Mouse (Mus musculus): ENCODE data around the gene Nr2c2ap.

The Nr2c2ap gene

DNA sequence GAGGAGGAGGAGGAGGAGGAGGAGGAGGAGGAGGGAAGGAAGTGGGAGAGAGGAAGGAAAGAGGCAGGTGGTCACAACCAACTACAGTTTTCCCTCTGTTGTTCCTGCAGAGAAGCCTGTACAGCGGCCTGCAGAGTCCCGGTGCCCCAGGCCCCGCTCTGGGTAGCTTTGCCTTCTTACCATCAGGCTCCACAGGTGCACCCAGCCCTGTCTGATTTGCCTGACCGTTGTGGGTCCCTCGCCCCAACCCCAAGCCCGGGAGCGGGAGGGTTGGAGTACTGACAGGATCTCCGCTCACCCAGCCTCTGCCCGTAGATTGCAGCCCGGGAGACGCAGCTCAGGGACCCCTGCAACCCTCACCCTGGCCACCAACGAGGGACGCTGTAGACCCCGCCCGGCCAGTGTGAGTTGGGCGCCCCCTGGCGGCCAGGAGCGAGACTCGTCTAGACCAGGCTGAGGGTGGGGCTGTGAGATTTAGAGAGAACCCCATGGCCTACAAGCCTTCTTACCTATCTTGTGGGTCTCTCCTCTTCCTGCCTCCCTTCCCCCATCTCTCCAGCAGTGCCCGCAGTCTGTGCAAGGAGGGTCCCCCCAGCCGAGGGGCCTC, 35.5 kb downstream of the Nr2c2ap start:
- DNase-seq = peak; percentile 76

DNA sequence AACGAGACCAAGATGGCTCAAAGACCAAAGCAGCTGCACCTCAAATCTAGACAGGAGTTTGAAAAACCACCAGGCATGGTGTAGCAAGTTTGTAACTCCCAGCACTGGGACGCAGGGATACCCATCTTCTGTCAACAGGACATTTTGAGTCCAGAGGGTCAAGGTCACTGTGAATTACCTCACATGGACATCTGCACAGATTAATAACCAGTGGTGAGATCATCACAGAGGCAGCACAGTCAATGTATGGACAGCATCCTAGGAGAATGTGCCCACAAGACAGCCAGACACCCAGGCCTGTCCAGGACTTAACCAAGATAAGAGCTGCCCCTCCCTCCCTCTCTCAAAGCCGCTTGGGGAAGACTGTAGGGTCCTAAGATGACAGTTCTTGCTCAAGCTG, 39.0 kb downstream of the Nr2c2ap start:
- DNase-seq = no peak

DNA sequence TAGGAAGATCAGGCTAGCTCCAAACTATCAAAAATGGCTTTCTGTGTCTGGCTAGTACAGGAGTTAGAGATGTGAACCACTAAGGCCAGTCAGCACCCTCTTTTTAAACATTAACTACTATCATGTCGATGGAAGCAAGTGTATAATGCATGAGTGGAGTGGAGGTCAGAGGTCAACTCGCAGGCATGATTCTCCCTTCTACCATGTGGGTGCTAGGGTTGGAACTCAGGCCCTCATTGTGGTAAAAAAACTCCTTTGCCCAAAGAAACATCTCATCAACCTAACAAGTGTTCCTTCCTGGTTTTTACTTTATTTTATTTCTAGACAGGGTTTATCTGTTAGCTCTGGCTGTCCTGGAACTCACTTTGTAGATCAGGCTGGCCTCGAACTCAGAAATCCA, 39.6 kb downstream of the Nr2c2ap start:
- DNase-seq = no peak

DNA sequence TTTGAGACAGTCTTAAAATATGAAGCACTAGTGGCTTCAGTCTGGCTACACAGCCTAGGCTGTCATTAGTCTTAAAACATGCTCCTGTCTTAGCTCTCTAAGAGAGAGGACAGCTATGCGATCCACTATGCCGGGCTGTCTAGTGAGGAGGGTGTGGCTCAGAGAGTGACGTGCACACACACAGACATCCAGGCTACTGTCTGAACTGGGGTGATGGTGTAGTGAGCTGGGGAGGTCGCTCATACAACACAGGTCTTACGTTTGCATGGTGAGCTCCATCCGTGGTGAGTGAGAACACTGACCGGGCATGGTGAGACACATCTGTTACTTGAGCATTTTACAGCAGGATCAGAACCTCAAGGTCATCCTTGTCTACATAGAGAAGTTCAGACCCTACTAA, 40.1 kb downstream of the Nr2c2ap start:
- DNase-seq = no peak

DNA sequence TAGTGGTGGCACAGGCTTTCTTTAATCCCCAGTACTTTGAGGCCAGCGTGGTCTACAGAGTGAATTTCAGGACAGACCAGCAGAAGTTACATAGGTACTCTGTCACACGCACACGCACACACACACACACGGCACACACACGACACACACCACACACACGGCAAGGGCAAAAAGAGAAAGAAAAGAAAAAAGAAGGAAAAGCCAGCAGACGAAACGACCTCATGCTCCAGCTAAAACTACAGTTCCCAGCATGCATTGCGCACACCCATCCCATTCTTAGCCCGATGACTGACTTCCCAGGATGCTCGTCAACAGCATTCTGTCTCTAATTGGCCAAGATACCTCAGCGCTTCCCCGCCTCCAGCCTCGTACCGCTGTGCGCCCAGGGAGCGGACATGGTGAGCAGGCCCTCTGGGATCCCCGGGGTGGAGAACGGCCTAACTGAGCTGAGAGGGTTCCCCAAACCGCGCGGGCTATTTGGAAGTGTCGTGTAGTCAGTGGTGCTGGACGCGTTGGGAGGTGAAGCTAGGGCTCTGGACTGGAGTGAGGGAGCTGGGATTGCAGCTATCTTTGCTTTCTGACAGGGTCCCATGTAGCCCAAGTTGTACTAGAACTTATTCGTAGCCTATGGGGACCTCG, 41.0 kb downstream of the Nr2c2ap start, which contains the start of gene Tmem161a:
Tmem161a (plus strand) TSS at position 314 of the 639 bp plus-strand sequence.
- peak; percentile 93 for DNase-seq

DNA sequence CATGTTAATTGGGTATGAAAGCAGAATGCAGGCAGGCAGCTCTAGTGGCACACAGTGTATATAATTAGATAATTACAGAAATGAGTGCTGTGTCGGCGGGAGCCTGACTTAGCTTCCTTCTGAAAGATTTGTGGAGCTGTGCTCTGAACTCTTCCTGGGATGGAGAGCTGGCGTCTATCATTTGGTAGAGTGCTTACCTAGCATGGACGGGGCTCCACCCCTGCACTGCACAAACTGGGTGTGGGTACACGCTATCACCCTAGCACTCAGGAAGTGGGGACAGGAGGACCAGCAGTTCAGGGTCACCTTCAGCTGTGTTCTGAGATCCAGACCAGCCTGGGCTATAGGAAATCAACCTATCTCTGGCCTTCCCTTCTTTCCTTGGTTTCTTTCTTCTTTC, 42.2 kb downstream of the Nr2c2ap start:
- DNase-seq = no peak

DNA sequence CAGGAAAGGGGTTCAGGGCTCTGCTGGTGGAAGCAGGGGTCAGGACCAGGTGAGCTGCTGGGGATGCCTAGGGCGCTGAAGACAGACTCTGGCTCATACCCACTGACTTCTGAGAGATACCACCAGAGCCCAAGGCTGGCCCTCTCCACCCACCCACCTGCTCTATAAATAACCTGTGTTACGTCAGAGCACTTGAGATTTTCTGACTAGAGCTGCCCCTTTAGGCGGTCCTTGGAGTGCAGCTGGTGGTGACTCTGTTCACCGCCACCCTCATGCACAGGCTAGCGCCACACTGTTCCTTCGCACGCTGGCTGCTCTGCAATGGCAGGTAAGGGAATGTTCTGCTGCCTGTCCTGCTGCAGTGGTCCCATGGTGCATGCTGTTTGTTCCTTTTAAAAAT, 42.9 kb downstream of the Nr2c2ap start:
- DNase-seq = no peak

DNA sequence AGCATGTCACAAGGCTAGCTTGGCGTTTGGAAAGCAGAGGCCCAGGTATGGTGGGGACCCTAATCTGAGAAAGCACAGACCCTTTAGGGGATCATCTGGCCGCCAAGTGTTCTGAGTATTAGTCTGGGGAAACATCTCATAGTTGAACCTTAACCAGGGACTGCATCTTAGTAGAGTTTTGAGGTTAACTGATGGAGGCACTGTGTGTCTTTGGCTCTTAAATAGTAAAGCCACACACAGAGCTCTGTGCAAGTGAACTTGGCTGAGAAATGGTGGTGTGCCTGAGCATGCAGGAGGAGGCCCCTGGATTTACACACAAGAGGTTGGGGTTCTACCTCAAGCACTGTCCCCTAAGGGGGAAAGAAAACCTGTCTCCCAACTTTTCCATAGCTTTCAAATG, 47.1 kb downstream of the Nr2c2ap start:
- DNase-seq = no peak

DNA sequence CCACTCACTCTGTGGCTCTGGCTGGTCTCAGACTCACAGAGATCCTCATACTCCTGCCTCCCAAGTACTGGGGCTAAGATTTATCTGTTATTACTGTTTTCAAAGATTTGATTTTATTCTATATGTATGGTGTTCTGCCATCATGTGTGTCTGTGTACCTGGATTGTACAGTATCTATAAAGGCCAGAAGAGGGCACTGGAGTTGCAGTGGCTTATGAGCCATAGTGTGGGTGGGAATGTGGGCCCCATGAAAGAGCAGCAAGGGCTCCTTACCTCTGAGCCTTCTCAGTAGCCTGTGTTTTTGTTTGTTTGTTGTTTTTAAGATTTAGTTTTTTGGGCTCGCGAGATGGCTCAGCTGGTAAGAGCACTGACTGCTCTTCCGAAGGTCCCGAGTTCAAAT, 47.9 kb downstream of the Nr2c2ap start:
- DNase-seq = no peak

DNA sequence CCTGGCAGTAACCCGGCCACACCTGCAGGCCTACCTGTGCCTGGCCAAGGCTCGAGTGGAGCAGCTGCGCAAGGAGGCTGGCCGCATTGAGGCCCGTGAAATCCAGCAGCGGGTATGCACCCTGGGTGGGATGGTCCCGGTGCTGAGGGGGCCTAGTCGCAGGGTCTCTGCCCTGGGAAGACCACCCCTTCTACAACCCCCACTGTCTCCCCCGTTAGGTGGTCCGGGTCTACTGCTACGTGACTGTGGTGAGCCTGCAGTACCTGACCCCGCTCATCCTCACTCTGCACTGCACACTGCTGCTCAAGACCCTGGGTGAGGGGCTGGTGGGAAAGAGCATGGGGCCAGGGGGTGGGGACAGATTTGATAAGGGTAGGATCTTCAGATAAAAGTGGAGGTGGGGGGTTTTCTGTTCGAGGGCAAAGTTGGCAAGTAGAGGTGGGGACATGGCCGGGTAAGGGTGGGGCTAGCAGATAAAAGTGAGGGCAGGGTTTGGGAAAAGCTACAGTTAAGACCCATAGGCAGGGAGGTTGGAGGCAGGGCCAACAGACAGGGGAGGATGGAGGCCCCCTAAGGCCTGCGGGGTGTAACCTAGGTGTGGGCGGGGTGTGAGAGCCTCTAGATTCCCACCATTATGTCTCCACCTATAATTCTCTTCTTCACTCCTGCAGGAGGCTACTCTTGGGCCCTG, 50.2 kb downstream of the Nr2c2ap start:
- no peak for DNase-seq

DNA sequence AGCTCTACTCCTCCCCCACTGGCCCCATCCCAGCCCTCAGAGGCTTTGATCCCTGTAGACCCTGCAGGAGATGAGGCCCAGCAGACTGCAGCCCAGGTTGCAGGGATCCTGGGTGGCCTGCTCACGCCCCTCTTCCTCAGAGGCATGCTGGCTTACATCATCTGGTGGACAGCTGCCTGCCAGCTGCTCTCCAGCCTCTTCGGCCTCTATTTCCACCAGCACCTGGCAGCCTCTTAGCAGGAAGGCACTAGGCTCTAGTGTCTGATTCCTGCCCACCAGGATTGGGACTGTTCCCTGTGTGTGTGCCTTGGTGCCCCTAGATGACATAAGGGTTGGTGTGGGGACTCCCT, 50.7 kb downstream of the Nr2c2ap start:
- no peak for DNase-seq

DNA sequence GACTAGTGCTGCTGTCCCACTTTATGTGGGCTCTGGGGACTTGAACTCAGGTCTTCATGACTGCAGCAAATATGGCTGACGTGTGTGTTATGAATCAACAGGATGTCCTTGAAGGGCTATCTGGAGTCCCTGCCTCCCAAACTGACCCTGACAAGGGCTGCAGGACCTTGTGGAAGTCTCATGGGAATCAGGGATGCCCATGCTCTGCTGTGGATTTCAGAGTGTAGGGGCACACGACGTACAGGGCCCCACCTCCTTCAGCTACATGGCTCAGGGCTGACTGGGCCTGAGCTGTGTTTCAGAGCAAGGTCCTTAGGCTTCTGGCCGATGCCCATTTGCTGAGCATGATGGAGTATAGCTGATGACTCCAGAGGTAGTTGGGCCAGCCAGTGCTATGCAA, 52.1 kb downstream of the Nr2c2ap start:
- DNase-seq = no peak
